Mouse (Mus musculus): ENCODE data around the gene Gga2.

Gga2 gene

GRCm38 (mm10) chr7:121995961-121996360 is 25.1 kb downstream of the Gga2 start:
- DNase-seq = no peak

- DNase-seq = peak; percentile 95
Observed at GRCm38 (mm10) chr7:121981307-121981871, 39.6 kb downstream of the Gga2 start, which contains the start of gene Cog7. TSS of gene Cog7 (minus strand) at chr7:121981711.

GRCm38 (mm10) chr7:121975031-121975430 is 46.0 kb downstream of the Gga2 start:
- peak; percentile 69 for DNase-seq

- no peak for DNase-seq
Observed at GRCm38 (mm10) chr7:121971698-121972097, 49.3 kb downstream of the Gga2 start.

- DNase-seq = no peak
Observed at GRCm38 (mm10) chr7:121970250-121970649, 50.8 kb downstream of the Gga2 start.

GRCm38 (mm10) chr7:121968816-121969215 is 52.2 kb downstream of the Gga2 start:
- DNase-seq = peak; percentile 61

- DNase-seq = no peak
Observed at GRCm38 (mm10) chr7:121968242-121968641, 52.8 kb downstream of the Gga2 start.

- no peak for DNase-seq
Observed at GRCm38 (mm10) chr7:121966169-121966568, 54.9 kb downstream of the Gga2 start.

- DNase-seq = peak; percentile 51
Observed at GRCm38 (mm10) chr7:121963883-121964398, 57.1 kb downstream of the Gga2 start.

GRCm38 (mm10) chr7:121962571-121962959 is 58.5 kb downstream of the Gga2 start:
- no peak for DNase-seq

GRCm38 (mm10) chr7:121961913-121962570 is 59.0 kb downstream of the Gga2 start:
- DNase-seq = no peak

GRCm38 (mm10) chr7:121955802-121956201 is 65.2 kb downstream of the Gga2 start:
- no peak for DNase-seq

GRCm38 (mm10) chr7:121954891-121955669 is 65.9 kb downstream of the Gga2 start:
- DNase-seq = no peak

GRCm38 (mm10) chr7:121947513-121947912 is 73.5 kb downstream of the Gga2 start:
- DNase-seq = no peak

GRCm38 (mm10) chr7:121946196-121946595 is 74.8 kb downstream of the Gga2 start:
- no peak for DNase-seq

- no peak for DNase-seq
Observed at GRCm38 (mm10) chr7:121942371-121942770, 78.7 kb downstream of the Gga2 start.

GRCm38 (mm10) chr7:121941640-121942039 is 79.4 kb downstream of the Gga2 start:
- DNase-seq = no peak

- DNase-seq = no peak
Observed at GRCm38 (mm10) chr7:121941016-121941415, 80.0 kb downstream of the Gga2 start.

GRCm38 (mm10) chr7:121939729-121940128 is 81.3 kb downstream of the Gga2 start:
- no peak for DNase-seq

- no peak for DNase-seq
Observed at GRCm38 (mm10) chr7:121939244-121939643, 81.8 kb downstream of the Gga2 start.

- DNase-seq = no peak
Observed at GRCm38 (mm10) chr7:121938124-121938891, 82.7 kb downstream of the Gga2 start.

GRCm38 (mm10) chr7:121936861-121937630 is 84.0 kb downstream of the Gga2 start:
- DNase-seq = no peak

All from thymus, postnatal 14 days (tissue).